Mouse (Mus musculus): ENCODE results near the gene Dusp14.

Gene Dusp14

DNA sequence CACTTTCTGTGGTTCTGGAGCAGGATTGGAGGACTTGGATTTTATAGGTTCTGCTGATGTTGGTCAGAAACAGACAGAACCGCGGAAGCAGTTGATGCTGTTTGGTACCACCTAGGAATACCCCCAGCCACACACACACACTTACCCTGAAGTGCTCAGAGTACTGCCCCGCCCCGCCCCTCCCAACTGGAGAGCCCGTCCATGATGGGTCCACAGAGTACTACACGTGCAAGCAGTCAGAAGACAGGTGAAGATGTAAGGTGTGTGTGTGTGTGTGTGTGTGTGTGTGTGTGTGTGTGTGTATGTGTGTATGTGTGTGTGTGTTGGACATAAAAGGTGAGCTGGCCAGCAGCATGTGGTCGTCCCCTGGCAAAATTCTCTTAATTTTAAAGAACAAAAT lies 16.0 kb downstream of the Dusp14 start:
- no peak for TF ChIP-seq GATA4 (IDR thresholded peaks at IDR 0.05; ENCODE audit: insufficient replicate concordance, low read length)

DNA sequence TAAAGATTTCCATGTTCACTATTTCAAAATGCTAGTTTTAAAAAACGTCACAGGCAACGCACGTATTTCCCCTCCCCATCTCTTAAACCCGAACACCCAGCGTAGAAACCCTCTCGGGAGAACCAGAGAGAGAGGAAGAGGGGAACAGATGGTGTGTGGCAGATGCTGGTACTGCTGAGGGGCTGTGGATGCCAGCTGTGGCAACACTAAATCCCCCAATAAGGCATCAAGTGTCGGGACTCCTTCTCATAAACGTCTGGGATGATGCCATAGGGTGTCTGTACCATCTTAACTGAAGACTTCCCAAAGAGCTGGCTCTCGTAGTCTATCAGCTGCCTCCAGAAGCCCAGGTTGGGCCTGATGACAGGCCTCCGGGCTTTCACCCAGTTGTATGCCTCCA lies 20.6 kb downstream of the Dusp14 start:
- TF ChIP-seq GATA4 (IDR thresholded peaks at IDR 0.05; ENCODE audit: insufficient replicate concordance, low read length) = no peak

DNA sequence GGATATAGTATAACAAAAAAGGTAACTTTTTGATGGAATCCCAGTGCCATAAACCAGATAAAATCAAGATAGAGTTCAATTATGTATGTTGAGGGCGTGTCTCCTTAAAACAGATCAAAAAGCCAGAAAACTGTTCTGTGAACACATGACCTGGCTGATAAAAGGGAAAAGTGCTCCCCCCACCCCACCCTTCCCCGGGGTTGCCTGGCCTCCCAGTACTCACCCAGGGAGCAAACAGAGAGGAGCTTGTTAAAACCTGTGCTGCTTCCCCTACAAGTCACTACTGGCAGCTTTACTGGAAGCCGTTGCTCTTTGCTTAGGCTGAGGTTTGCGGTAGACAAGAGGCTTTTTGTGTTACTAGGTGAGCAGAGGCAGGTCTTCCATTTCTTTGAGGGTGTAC lies 21.8 kb downstream of the Dusp14 start:
- TF ChIP-seq GATA4 (IDR thresholded peaks at IDR 0.05; ENCODE audit: insufficient replicate concordance, low read length) = no peak

DNA sequence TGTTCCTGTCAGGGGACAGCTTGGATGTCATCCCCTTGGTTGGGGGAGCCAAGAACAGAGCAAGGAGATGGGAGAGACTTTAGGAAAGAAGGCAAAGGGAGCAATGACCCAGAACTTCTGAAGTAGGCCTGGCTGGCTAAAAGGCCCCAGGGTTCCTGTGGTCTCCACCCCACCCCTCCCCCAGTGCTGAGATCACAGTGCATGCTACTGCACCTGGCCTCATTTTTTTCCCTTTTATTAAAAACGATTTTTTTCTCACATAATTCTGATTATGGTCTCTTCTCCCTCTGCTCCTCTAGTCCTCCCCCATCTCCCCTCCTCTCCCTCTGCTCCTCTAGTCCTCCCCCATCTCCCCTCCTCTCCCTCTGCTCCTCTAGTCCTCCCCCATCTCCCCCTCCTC lies 24.1 kb downstream of the Dusp14 start:
- no peak for TF ChIP-seq GATA4 (IDR thresholded peaks at IDR 0.05; ENCODE audit: insufficient replicate concordance, low read length)

DNA sequence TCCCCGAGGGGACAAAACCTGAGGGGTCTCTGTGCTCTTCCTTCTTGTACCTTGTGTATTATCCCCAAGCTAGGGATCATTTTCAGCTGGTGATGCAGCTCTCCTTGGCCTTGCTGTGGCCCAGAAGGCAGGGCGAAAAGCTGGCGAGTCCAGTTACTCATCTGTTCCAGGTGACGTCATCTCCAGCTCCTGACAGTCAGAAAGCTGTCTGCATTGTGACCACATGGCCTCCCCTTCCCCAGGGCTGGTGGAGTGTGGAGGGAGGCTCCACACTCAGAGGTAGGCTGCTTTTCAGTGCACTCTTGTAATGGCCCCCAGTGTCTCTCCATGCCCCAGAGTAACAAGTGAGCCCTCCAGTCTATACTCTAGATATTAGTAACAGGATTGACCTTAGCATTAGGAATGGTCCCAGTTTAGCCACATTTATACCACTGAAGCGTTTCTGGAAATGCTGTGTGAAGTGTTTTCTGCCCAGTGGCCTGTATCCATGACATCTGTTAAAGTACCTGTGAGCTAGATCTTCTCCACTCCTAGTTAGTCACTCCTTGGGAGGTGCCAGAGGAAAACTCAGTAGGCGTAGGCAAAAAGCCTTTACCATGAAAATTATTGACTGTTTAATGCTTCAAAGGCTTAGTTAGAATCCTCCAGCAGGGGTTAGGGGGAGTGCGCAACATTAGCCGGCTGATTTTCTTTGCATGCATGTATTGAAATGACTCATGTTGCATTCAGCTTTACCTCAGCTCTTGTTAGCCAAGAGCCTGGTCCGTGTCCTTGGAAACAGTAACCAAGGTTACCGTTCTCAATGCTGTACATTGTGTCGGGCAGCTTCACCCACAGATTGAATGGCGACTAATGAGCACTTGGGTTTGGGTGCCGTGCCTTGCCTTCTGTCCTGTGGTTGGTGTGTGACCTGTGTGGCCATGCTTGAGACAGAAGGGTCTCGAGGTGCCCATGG lies 26.0 kb downstream of the Dusp14 start:
- no peak for TF ChIP-seq GATA4 (IDR thresholded peaks at IDR 0.05; ENCODE audit: insufficient replicate concordance, low read length)

DNA sequence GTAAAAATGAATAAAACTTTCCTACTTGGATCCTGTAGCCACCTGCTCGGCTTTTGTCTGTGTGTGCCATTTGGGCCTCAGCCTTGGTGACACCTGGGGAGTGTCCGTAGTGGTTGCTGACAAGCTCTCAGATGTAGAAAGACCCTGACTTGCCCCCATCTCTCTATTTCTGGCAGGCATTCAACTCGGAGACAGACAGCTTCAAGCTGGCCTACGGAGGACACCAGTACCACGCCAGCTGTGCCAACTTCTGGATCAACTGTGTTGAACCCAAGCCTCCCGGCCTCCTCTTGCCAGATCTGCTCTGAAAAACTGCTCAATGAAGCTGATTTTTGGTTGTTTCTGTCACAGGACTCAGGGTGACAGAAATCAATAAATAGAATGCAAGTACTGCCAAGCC lies 28.4 kb downstream of the Dusp14 start:
- no peak for TF ChIP-seq GATA4 (IDR thresholded peaks at IDR 0.05; ENCODE audit: insufficient replicate concordance, low read length)

DNA sequence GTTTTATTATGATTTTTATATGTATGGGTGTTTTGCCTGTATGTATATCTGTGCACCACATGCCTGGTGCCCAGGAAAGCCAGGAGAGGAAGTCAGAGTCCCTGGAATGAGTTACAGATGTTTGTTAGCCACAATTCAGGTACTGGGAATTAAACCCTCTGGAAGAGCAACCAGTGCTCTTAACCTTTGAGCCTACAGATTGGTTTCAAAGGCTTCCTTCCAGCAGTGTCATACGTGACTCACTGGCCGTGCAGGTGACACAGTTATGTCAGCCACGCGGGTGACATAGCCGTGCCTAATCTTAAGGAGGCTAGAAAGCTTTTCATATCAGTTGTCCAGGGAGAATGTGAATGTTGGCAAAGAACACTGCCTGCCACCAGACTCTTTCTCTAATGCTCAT lies 35.4 kb downstream of the Dusp14 start:
- TF ChIP-seq GATA4 (IDR thresholded peaks at IDR 0.05; ENCODE audit: insufficient replicate concordance, low read length) = no peak

DNA sequence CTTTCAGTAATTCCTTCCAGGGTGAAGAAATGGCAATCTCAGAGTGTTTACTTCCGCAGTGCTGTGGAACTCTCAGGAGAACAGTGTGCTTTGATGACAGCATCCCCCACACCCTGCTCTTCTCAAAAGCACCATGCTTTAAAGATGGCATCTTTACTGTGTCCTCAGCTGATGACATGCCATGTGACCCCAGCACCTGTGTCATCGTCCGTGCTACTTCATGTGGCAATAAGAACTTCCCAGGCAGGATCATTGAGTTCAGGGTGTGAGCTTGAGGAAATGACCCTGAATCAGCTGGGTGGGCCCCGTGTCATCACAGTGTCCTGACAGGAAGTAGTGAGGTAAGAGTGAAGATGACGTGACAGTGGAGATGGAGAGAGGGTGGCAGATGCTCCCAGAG lies 36.5 kb downstream of the Dusp14 start:
- TF ChIP-seq GATA4 (IDR thresholded peaks at IDR 0.05; ENCODE audit: insufficient replicate concordance, low read length) = no peak

DNA sequence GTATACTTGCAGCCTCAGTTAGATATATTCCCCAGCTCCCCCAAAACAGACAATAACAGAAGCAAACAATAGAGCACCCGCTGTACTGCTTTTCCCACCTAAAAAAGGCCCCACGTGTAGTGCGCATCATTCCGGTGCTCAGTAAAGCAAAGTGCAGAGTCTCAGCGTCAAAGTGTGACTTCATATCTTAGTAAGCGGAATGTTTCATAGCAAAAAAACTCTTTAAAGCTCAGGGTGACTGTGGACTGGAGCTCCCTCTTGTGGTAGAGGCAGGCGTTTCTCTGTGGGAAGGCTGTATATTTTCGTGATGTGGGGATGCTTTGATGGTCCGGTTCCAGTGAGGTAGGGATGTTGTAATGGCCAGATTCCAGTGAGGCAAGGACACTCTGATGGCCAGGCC lies 37.1 kb downstream of the Dusp14 start:
- TF ChIP-seq GATA4 (IDR thresholded peaks at IDR 0.05; ENCODE audit: insufficient replicate concordance, low read length) = no peak

DNA sequence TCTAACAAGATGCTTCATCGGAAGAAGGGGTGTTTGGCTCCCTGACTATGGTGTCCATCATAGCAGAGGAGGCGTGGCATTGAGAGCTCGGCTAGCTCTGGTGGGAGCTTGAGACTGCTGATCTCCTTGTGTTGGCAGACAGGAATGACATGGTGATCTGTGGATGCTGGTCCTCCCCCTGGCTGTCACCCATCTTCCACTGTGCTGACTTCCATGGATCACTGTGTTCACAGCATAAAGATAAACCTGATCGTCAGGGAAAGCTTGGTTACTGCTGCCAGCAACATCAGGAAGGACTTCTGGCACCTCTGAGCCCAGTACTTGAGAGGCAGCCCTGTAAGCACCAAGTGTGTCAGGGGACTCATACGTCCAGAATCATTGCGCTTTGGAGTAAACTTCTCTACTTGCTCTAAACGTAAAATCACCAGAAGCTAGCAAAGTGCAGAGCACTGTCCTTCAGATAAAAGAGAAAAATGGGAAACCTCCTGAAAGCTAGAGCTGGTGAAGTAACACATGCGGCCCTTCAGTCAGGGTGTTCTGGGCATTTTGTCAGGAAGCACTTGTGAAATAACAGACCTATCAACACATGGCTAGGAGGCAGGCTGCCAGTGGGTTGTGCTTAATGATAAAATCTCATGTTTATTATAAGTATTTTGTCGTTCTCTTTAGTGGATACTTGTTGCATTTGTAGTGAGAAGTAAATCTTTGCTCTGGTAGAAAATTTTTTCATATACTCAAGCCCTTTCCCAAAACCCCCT lies 40.6 kb downstream of the Dusp14 start:
- TF ChIP-seq GATA4 (IDR thresholded peaks at IDR 0.05; ENCODE audit: insufficient replicate concordance, low read length) = no peak

DNA sequence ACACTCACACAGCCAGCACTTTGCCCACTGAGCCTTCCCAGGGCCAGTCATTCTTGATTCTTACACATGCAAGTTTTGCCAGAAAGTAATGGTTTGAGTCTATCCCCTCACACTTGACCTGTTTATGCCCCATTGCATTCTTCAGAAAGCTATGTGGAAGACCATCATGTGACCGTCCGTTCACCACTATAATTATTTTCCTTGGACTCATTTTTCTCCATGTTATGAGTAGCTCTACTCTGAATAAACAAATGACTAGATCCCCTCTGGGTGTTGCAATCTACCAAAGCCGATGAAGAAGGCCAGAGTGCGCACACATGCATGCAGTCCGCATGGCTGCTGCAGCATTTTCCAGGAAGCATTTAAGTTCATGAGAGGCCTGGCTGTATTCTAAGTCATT lies 41.8 kb downstream of the Dusp14 start:
- TF ChIP-seq GATA4 (IDR thresholded peaks at IDR 0.05; ENCODE audit: insufficient replicate concordance, low read length) = no peak

DNA sequence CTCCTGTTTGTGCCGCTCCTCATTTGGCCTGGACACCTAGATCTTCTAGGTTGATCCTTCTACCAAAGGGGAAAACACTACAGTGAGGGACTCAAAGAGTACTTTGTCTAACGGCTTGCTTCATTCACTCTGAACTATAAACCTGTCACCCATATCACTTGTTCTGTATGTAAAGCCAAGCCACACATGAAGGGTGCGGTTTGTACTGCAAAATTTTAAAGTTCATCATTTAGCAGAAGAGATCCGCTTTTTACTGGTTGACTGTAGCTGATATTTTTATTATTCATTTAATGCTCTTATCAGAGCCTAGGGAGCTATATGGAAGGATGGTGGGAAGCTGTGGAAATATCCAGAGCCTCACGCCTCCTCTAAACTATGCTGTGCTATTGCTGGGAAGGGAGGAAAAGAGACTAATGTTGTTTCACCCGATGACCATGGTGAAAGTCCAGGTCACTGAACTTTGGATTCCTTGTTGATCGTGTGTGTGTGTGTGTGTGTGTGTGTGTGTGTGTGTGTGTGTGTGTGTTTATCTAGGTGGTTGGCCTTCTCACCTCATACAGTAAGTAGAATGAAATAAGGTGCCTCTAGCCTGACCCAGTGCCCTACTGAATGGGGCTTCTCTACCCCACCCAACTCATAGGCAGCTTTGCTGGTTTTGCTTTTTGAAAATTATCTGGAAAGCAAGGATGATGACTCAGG lies 52.1 kb downstream of the Dusp14 start:
- TF ChIP-seq GATA4 (IDR thresholded peaks at IDR 0.05; ENCODE audit: insufficient replicate concordance, low read length) = peak; percentile 58

DNA sequence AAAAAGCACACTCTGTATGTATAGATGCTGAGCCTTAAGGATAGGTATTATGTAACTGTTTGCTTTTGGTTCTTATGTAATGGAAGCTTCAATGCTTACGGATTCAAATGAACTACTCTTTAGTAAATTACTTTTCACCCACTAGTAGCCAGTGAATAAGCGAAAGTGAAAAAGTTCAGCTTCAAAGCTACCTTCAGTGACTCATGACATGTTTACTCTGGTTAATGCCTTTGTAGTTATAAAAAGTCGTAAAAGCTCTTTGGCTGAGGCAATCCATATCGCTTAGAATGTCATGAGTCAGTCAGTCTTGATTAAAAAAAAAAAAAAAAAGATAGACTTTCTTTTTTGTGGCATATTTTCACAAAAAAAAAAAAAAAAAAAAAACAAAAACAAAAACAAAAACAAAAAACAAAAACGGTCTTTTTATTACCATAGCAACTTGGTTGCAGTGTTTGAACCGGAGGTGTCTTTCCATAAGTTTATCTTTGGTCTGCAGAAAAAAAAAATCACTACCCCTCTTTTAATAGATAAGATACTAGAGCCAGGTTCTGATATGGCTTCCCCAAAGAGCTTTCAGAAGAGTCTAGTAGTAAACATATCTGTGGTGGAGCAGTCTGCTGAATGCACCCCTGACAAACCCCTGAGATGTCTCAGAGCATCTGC lies 52.8 kb downstream of the Dusp14 start:
- no peak for TF ChIP-seq GATA4 (IDR thresholded peaks at IDR 0.05; ENCODE audit: insufficient replicate concordance, low read length)

DNA sequence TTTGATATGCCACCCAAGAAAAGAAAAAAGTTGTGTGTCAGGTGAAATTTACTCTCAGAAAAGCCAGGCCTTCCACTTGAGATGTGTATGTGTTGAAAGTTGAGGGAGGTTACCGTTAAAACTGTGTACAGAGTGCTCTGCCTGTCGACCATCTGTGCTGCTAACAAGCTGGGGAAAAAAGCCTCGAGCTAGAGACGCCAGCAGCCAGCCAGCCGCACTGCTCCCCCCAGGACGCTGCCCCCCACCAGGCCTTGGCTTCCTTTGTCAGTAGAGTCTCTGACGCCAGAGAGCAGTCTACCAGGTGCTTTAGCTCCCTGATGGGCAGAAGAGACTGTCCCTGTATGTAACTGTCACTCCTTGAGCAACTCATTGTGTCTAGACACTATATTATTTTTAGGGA lies 56.0 kb downstream of the Dusp14 start:
- TF ChIP-seq GATA4 (IDR thresholded peaks at IDR 0.05; ENCODE audit: insufficient replicate concordance, low read length) = no peak

DNA sequence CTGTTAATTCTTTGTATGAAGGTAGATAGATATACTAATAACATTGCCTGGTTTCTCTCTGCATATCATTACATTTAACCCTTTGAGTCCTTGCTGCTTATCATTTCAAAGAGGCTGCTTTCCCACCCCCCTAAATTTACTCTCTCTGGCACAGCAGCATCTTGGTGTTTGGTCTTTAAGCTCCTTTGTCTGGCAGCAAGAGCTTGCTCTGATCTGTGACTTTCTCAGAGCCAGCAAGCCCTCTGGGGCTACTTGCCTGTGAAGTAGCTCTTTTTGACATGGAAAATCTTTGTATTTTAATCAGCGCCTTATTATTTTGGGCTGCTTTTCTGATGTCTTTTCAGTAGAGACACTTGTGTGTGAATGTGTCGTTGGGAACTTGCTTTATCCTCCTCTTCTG lies 57.5 kb downstream of the Dusp14 start:
- no peak for TF ChIP-seq GATA4 (IDR thresholded peaks at IDR 0.05; ENCODE audit: insufficient replicate concordance, low read length)

Measured in liver, adult (tissue).